Mouse (Mus musculus) heart, embryonic 12.5 days (tissue): ENCODE measurements around the gene Mrtfb. TPM values are rescaled to one million over a fixed set of nuclear protein-coding genes. Genes with fewer than 3 reads are reported as not detected.
A peak's percentile ranks its signal among the peaks of the same experiment; 100 is the strongest.

ENCODE experiments used
- ATAC-seq: fragments of 200-750 bp; cut with Nextera tagmentation; 2 replicates; pipeline ENCODE4 v1.8.0; 2017; ENCODE audit warnings: moderate TSS enrichment, moderate library complexity; ENCODE audit not compliant: insufficient number of reproducible peaks, low FRiP score
- H3K27ac ChIP-seq: fragments of 300-500 bp; sonication (generic); 2 replicates; pipeline ENCODE4 v1.5.1; 2016; ENCODE audit warnings: mild to moderate bottlenecking, moderate library complexity; ENCODE audit not compliant: poor library complexity, severe bottlenecking
- H3K27me3 ChIP-seq: fragments of 300-500 bp; sonication (generic); replicated peaks from 2 replicates; pipeline ENCODE4 v1.6.1; 2016; ENCODE audit warnings: mild to moderate bottlenecking, moderate library complexity
- H3K36me3 ChIP-seq: fragments of 300-500 bp; sonication (generic); 2 replicates; pipeline ENCODE4 v1.6.1; 2016; ENCODE audit warnings: mild to moderate bottlenecking, moderate library complexity
- H3K4me1 ChIP-seq: fragments of 300-500 bp; sonication (generic); replicated peaks from 2 replicates; pipeline ENCODE4 v1.6.1; 2016; ENCODE audit warnings: mild to moderate bottlenecking
- H3K4me2 ChIP-seq: fragments of 300-500 bp; sonication (generic); 2 replicates; pipeline ENCODE4 v1.6.1; 2016; ENCODE audit warnings: mild to moderate bottlenecking, moderate library complexity
- H3K4me3 ChIP-seq: fragments of 300-500 bp; sonication (generic); 2 replicates; pipeline ENCODE4 v1.5.1; 2016; ENCODE audit warnings: mild to moderate bottlenecking
- H3K9ac ChIP-seq: fragments of 300-500 bp; sonication (generic); 2 replicates; pipeline ENCODE4 v1.6.1; 2016; ENCODE audit warnings: mild to moderate bottlenecking, moderate library complexity
- H3K9me3 ChIP-seq: fragments of 300-500 bp; sonication (generic); replicated peaks from 2 replicates; pipeline ENCODE4 v1.6.1; 2016; ENCODE audit warnings: mild to moderate bottlenecking, moderate library complexity
- WGBS: fragments of 180-500 bp; shearing (Covaris S2); methylation state at CpG from one replicate; pipeline ENCODE4 v1.1.7; 2016; 5-methylcytosine and 5-hydroxymethylcytosine counted together
- polyA plus RNA-seq: library from polyadenylated mRNA; unstranded; fragments of >200 nt; fragmentation: Nextera tagmentation; extraction: Ambion mirVana; gene quantifications from 2 replicates; pipeline ENCODE4 v1.2.1, GENCODE M21; 2016

The Mrtfb gene
- polyA plus RNA-seq, 1 experiment from 2014 or later: 15.2 TPM

DNA sequence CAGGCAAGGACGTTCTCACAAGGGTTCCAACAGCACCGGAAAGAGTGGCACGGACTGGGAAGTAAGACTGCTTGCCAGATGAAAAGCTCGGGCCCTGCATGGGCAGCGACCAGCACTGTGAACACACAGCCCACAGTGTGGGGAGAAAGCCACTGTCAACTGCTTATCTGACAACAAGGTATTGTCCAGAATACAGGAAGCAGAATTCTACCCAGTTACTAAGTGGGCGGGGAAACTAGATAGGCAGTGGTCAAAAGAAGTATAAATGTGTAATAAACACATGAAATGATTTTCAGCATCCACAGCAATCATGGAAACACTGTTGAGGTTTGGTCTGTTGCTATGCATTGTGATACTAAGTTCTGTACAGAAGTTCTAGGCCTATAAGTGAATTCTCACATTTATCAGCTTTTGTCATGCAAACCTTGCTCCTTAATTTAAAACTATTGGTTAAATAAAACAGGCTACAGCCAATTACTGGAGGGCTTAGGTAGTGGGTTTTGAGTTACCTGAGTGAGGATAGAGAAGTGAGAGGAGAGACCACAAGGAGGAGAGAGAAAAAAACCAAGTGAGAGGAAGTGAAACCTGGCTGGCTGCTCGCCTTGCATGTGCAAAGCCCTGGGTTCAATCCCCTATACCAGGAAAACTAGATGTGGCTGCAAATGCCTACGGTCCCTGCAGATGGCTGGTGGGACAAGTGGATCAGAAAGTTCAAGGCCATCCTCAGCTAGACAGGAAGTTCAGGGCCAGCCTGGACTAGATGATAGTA lies 167.5 kb downstream of the Mrtfb start:
- WGBS: 62% methylated on average over 8 of the region's 8 CpGs
- H3K4me3 ChIP-seq: no peak overlapping the region
- no peak for ATAC-seq
- no peak overlapping the region for H3K9ac ChIP-seq
- no peaks in the 10 kb centered on the region for H3K27me3 ChIP-seq
- no peak overlapping the region for H3K4me2 ChIP-seq
- no peaks in the 10 kb centered on the region for H3K36me3 ChIP-seq
- H3K4me1 ChIP-seq: peaks cover 17% of the 10 kb centered on the region
- H3K27ac ChIP-seq: no peak overlapping the region; the same call in 1 of the 2 replicates
- no peaks in the 10 kb centered on the region for H3K9me3 ChIP-seq

DNA sequence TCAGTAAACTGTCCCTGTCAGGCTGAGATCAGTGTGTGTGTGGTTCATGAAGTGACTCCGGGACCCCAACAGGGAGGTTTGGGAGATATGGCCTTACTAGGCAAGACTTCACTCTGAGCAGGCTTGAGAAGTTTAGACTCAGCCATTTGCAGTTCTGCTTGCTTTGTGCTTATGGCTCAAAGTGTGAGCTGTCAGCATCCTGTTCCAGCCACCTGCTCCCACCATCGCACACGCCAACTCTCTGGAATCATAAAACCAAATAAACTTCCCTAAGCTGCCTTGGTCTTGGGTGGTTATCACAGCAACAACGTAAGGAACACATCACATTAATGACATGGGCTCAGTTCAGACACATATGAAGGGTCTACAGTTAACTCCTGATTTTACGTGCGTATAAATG lies 169.5 kb downstream of the Mrtfb start:
- WGBS: 75% methylated on average over 6 of the region's 6 CpGs
- Histone ChIP-seq H3K4me1 (peaks cover 29% of the 10 kb centered on the region), H3K36me3 (no peaks in the 10 kb centered on the region), H3K4me2 (no peak overlapping the region), H3K4me3 (no peak overlapping the region), H3K9me3 (no peaks in the 10 kb centered on the region), H3K9ac (no peak overlapping the region), H3K27ac (no peak overlapping the region), H3K27me3 (no peaks in the 10 kb centered on the region)
- no peak for ATAC-seq

DNA sequence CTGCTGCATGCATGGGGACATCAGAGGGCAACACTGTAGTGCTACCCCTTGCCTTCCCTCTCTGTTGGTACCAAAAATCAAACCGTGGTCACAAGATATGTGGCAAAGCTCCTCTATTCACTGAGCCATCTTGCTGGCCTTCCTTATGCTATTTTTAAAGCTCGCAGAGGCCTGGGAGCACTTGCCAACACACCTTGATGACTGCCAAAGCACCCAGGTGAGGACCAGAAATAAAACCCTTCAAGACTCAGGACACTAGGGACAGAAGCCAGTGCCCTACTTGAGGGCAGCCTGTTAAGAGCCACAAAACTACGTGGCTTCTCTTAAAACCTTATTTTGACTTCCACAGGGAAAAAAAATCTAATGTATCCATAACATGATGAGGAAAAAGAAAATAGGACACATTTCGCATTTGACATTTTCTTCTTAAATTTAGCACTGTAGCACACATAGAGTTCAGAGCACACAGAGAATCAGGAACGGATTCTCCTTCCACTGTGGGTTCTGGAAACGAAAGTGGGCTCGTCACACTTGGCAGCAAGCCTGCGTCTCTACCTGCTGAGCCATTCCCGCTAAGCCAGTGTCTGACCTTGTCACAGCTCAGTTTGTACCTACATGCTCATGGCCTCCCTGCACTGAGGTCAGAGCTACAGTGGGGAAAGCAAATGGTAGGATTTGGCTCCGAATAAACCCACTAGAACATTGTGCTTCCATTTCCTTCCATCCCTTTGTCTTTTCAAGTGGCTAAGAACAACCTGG lies 170.7 kb downstream of the Mrtfb start:
- H3K27ac ChIP-seq: no peak overlapping the region
- H3K9ac ChIP-seq: no peak overlapping the region
- no peak for ATAC-seq
- no peak overlapping the region for H3K4me3 ChIP-seq
- H3K4me2 ChIP-seq: no peak overlapping the region
- H3K4me1 ChIP-seq: peaks cover 39% of the 10 kb centered on the region
- H3K9me3 ChIP-seq: no peaks in the 10 kb centered on the region
- H3K27me3 ChIP-seq: no peaks in the 10 kb centered on the region
- H3K36me3 ChIP-seq: no peaks in the 10 kb centered on the region
- WGBS: 70% methylated on average over 10 of the region's 10 CpGs

DNA sequence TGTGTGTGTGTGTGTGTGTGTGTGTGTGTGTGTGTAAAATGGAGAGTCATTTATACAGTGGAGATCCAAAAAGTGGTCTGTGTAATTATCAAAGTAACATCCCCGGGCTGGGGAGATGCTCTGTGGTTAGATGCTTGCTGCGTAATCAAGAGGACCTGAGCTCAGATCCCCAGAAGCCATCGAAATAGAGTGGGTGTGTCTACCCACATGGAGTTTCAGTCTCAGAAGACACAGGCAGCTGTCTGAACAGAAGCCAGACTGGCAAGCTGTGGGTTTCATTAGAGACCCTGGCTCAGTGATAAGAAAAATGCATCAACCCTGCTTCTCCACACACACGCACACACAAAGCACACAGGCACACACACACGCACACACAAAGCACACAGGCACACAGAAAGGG lies 171.8 kb downstream of the Mrtfb start:
- no peaks in the 10 kb centered on the region for H3K36me3 ChIP-seq
- no peak overlapping the region for H3K4me3 ChIP-seq
- H3K9me3 ChIP-seq: no peaks in the 10 kb centered on the region
- no peak overlapping the region for H3K4me2 ChIP-seq
- H3K27me3 ChIP-seq: no peaks in the 10 kb centered on the region
- H3K9ac ChIP-seq: no peak overlapping the region
- no peak overlapping the region for H3K27ac ChIP-seq
- WGBS: 76% methylated on average over 5 of the region's 5 CpGs
- peaks cover 39% of the 10 kb centered on the region for H3K4me1 ChIP-seq
- ATAC-seq: no peak

DNA sequence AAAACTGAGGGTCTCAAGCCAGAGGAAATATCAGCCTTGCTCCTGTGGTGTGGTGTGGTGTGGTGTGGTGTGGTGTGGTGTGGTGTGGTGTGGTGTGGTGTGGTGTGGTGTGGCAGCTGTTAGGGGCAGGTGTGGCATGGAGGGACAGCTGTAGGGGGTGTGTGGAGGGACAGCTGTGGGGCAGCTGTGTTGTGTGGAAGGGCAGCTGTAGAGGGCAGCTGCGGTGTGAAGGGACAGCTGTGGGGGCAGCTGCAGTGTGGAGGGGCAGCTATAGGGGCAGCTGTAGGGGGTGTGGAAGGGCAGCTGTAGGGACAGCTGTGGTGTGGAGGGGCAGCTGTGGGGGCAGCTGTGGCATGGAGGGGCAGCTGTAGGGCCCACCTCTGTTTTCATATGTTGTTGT lies 172.5 kb downstream of the Mrtfb start:
- Histone ChIP-seq H3K27ac (no peak overlapping the region), H3K27me3 (no peaks in the 10 kb centered on the region), H3K4me2 (no peak overlapping the region), H3K36me3 (no peaks in the 10 kb centered on the region), H3K4me1 (peaks cover 36% of the 10 kb centered on the region), H3K4me3 (no peak overlapping the region), H3K9me3 (no peaks in the 10 kb centered on the region), H3K9ac (no peak overlapping the region)
- WGBS: 87% methylated on average over 1 of the region's 1 CpGs
- ATAC-seq: no peak

DNA sequence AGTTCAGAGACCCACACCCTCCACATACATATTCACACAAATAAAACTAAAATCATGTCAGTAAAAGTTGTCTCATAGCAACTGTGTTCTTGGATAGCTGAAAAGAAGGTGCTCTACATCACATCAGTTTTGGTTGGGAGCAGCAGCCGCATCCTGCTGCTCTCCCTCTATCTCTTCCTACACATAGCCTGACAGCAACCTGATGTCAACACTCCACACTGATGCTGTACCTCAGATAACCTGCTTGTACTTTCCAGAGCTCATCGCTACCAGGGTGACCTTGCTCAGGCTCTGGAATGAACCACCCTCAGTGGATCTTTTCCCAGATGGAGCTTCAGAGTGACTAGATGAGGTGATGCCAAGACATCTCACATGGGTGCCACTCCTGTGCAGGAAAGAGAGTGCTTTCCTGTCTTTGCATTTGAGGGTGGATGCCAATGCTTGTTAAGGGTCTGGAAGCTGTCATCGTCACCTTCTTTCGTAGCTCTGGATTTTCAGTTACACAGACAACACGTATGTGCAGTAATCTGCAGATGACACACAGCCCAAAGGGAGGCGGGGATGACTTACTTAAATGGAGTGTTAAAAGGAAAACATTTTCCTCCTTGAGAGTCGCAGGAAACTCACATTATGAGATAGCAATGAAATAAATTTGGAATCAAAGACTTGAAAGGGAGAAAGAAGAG lies 173.8 kb downstream of the Mrtfb start:
- Histone ChIP-seq H3K27ac (0 out of 2 replicates have a peak overlapping the region, but pooled peaks have one; percentile 15), H3K9me3 (no peaks in the 10 kb centered on the region), H3K4me2 (no peak overlapping the region), H3K36me3 (no peaks in the 10 kb centered on the region), H3K9ac (no peak overlapping the region), H3K4me1 (peaks cover 32% of the 10 kb centered on the region), H3K27me3 (no peaks in the 10 kb centered on the region), H3K4me3 (no peak overlapping the region)
- ATAC-seq: no peak; the same call in 1 of the 2 replicates
- 34% methylated on average over 7 of the region's 7 CpGs for WGBS

DNA sequence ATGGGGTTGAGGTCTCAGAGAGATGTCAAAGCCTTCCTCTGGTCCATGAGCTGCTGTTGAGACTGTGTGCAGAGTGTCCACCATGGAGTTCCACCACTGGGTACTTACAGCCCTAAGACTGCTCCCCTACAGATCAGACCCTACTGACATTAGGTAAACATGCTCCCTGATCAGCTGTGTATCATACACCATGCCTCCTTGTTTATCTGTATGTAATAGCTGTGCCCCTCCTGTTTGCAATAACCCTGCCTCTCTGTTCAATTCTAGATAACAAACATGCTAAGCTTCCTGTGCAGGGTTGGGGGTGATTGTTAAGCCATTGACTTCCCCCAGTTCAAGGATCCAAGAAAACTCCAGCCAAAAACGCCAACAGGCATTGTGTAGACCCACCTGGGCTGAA lies 174.7 kb downstream of the Mrtfb start:
- WGBS: 67% methylated on average over 1 of the region's 1 CpGs
- Histone ChIP-seq H3K4me2 (no peak overlapping the region), H3K9me3 (no peaks in the 10 kb centered on the region), H3K36me3 (no peaks in the 10 kb centered on the region), H3K27me3 (no peaks in the 10 kb centered on the region), H3K27ac (no peak overlapping the region), H3K4me3 (no peak overlapping the region), H3K4me1 (peaks cover 32% of the 10 kb centered on the region), H3K9ac (no peak overlapping the region)
- ATAC-seq: no peak

DNA sequence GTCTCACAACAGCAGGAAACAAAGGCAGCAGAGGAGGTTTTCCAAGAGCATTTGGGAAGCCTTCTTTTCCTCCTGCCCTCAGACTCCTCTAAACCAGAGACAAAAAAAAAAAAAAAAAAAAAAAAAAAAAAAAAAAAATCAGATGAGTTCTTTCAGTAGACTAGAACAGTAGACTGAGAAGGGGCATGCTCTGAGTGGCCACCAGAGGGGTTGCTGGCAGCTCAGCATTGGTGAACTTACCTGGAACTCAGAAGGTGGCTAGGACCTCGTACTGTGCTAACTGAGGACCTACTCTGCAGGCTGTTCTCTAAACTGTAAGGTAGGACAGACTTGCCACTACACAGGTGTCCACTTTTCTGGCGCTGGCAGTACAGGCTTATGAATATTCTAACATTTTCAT lies 179.3 kb downstream of the Mrtfb start:
- H3K4me1 ChIP-seq: peaks cover 19% of the 10 kb centered on the region
- no peaks in the 10 kb centered on the region for H3K9me3 ChIP-seq
- no peak for ATAC-seq
- H3K9ac ChIP-seq: no peak overlapping the region
- H3K27me3 ChIP-seq: no peaks in the 10 kb centered on the region
- H3K4me2 ChIP-seq: no peak overlapping the region
- 75% methylated on average over 2 of the region's 2 CpGs for WGBS
- no peak overlapping the region for H3K4me3 ChIP-seq
- no peak overlapping the region for H3K27ac ChIP-seq
- H3K36me3 ChIP-seq: no peaks in the 10 kb centered on the region

DNA sequence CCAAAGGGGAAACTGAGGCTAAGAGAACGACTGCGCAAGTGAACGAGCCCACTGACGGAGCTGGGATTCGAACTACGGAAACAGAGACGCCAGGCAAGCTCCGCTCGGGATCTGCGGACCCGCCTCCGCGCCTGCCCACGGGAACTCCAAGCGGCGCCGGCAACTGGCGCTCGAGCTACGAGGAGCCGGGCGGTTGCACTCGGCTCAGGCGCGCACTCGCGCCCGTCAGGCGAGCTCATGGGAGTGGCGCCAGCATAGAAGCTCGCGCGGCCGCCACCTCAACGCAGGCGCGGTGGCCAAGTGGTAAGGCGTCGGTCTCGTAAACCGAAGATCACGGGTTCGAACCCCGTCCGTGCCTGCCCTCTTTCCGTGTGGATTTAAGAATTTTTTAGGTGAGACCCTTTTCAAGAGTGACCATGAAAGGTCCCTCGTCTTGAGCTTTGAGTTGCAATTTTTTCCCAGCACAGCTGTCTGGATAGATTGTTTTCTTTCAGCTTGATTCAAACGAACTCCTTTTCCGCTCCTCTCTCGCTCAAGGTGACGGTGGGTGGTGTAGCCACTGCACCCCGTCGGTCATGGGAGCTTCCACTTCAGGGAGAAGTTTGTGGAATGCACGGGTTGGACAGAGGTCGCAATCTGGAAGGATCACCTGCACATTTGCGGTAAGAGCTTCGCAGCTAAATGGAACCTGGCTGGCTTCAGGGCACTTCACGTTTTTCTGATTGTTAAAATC lies 180.9 kb downstream of the Mrtfb start:
- Histone ChIP-seq H3K36me3 (no peaks in the 10 kb centered on the region), H3K9me3 (no peaks in the 10 kb centered on the region), H3K4me1 (peaks cover 8% of the 10 kb centered on the region), H3K4me2 (peak overlapping the region; percentile 74), H3K27ac (peak overlapping the region; percentile 93), H3K9ac (peak overlapping the region; percentile 74), H3K27me3 (no peaks in the 10 kb centered on the region), H3K4me3 (peak overlapping the region; percentile 63)
- peak; percentile 94 for ATAC-seq
- WGBS: under 1% methylated on average over 58 of the region's 58 CpGs

DNA sequence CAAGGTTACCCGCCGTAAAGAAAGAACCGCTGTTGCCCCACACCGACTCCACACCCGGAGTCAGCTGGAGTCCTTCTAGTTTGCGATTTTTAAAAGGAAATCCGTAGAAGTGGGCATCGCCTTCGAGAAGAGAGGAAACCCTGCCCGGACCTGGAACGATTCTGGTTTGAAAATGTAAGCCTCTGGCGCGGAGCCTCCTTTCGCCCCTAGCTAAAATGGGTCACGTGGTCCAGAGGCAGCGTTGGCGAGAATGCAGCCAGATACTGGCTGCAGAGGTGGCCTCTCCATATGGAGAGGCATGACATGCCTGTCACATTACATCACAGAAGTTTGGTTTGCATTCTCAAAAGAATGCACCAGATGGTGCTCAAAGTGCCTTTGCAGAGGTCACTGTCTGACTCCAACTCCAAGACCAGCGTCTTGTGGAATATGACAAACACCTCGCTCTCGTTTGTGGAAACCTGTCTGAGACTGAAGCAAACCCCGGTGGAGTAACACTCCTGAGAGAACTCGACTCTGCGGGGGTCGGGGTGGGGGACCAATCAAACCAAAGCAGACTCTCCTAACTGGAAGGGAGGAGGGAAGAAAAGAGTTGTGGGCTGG lies 181.6 kb downstream of the Mrtfb start:
- peak overlapping the region; percentile 63 for H3K4me3 ChIP-seq
- H3K4me1 ChIP-seq: peaks cover 8% of the 10 kb centered on the region
- ATAC-seq: peak; percentile 82
- H3K27me3 ChIP-seq: no peaks in the 10 kb centered on the region
- H3K27ac ChIP-seq: peak overlapping the region; percentile 93
- H3K4me2 ChIP-seq: peak overlapping the region; percentile 74
- no peaks in the 10 kb centered on the region for H3K9me3 ChIP-seq
- WGBS: under 1% methylated on average over 24 of the region's 24 CpGs
- peak overlapping the region; percentile 74 for H3K9ac ChIP-seq
- no peaks in the 10 kb centered on the region for H3K36me3 ChIP-seq
